Mouse (Mus musculus): ENCODE data around the gene Metap1d. TPM values are rescaled to one million over a fixed set of nuclear protein-coding genes. Genes with fewer than 3 reads are reported as not detected.

The Metap1d gene
- polyA plus RNA-seq, 1 experiment from 2014 or later = 46.8 TPM

- H3K4me1 ChIP-seq = peaks cover 18% of the 10 kb centered on the region
- H3K36me3 ChIP-seq = no peaks in the 10 kb centered on the region
- 1% methylated on average over 58 of the region's 59 CpGs for WGBS
- peak overlapping the region; percentile 89 for H3K4me2 ChIP-seq (replicated peaks)
- peak; percentile 62 for ATAC-seq (ENCODE audit: insufficient number of reproducible peaks, insufficient read depth, low FRiP score, low TSS enrichment)
- peak overlapping the region; percentile 82 for H3K9ac ChIP-seq
- no peaks in the 10 kb centered on the region for H3K9me3 ChIP-seq
- peak overlapping the region; percentile 91 for H3K27ac ChIP-seq
- peaks cover 69% of the 10 kb centered on the region for H3K27me3 ChIP-seq
- peak overlapping the region; percentile 65 for H3K4me3 ChIP-seq
Observed at GRCm38 (mm10) chr2:71545882-71546639, 93.0 kb downstream of the Metap1d start.

GRCm38 (mm10) chr2:71546640-71547071 is 93.6 kb downstream of the Metap1d start, which contains the start of gene Dlx2:
Dlx2 (minus strand) TSS chr2:71546754.
- Histone ChIP-seq H3K36me3 (no peaks in the 10 kb centered on the region), H3K4me3 (peak within 1 kb of the TSS; percentile 65), H3K4me2 (replicated peaks) (peak within 1 kb of the TSS; percentile 89), H3K9ac (peak within 1 kb of the TSS; percentile 82), H3K9me3 (no peaks in the 10 kb centered on the region), H3K27ac (peak within 1 kb of the TSS; percentile 91), H3K4me1 (peaks cover 14% of the 10 kb centered on the region), H3K27me3 (peaks cover 69% of the 10 kb centered on the region)
- ATAC-seq (ENCODE audit: insufficient number of reproducible peaks, insufficient read depth, low FRiP score, low TSS enrichment) = peak; percentile 43; the same call in 1 of the 2 replicates
- under 1% methylated on average over 37 of the region's 37 CpGs for WGBS

- H3K4me1 ChIP-seq = peaks cover 19% of the 10 kb centered on the region
- H3K4me3 ChIP-seq = no peak overlapping the region
- peaks cover 70% of the 10 kb centered on the region for H3K27me3 ChIP-seq
- H3K9me3 ChIP-seq = no peaks in the 10 kb centered on the region
- H3K27ac ChIP-seq = no peak overlapping the region
- H3K9ac ChIP-seq = no peak overlapping the region
- H3K36me3 ChIP-seq = no peaks in the 10 kb centered on the region
- under 1% methylated on average over 8 of the region's 8 CpGs for WGBS
- no peak overlapping the region for H3K4me2 ChIP-seq (replicated peaks)
- no peak for ATAC-seq (ENCODE audit: insufficient number of reproducible peaks, insufficient read depth, low FRiP score, low TSS enrichment)
Observed at GRCm38 (mm10) chr2:71547829-71548228, 94.8 kb downstream of the Metap1d start.

- Histone ChIP-seq H3K9me3 (no peaks in the 10 kb centered on the region), H3K4me3 (no peak overlapping the region), H3K4me1 (peaks cover 19% of the 10 kb centered on the region), H3K27ac (no peak overlapping the region), H3K27me3 (peaks cover 72% of the 10 kb centered on the region), H3K9ac (no peak overlapping the region), H3K36me3 (no peaks in the 10 kb centered on the region), H3K4me2 (replicated peaks) (no peak overlapping the region)
- no peak for ATAC-seq (ENCODE audit: insufficient number of reproducible peaks, insufficient read depth, low FRiP score, low TSS enrichment)
- 38% methylated on average over 3 of the region's 3 CpGs for WGBS
Observed at GRCm38 (mm10) chr2:71550330-71550729, 97.3 kb downstream of the Metap1d start.

GRCm38 (mm10) chr2:71551704-71552103 is 98.6 kb downstream of the Metap1d start:
- Histone ChIP-seq H3K36me3 (no peaks in the 10 kb centered on the region), H3K9me3 (no peaks in the 10 kb centered on the region), H3K9ac (peak overlapping the region; percentile 40; the same call in 1 of the 2 replicates), H3K4me3 (0 out of 2 replicates have a peak overlapping the region, but pooled peaks have one; percentile 10), H3K27ac (no peak overlapping the region), H3K27me3 (peaks cover 61% of the 10 kb centered on the region), H3K4me2 (replicated peaks) (peak overlapping the region; percentile 39), H3K4me1 (peaks cover 11% of the 10 kb centered on the region; the same call in 1 of the 2 replicates)
- WGBS = 3% methylated on average over 18 of the region's 18 CpGs
- ATAC-seq (ENCODE audit: insufficient number of reproducible peaks, insufficient read depth, low FRiP score, low TSS enrichment) = no peak

- no peak overlapping the region for H3K4me3 ChIP-seq
- no peaks in the 10 kb centered on the region for H3K36me3 ChIP-seq
- peaks cover 7% of the 10 kb centered on the region; the same call in 1 of the 2 replicates for H3K4me1 ChIP-seq
- H3K27ac ChIP-seq = no peak overlapping the region
- no peak overlapping the region for H3K4me2 ChIP-seq (replicated peaks)
- peaks cover 4% of the 10 kb centered on the region; the same call in 1 of the 2 replicates for H3K9me3 ChIP-seq
- no peak overlapping the region for H3K9ac ChIP-seq
- ATAC-seq (ENCODE audit: insufficient number of reproducible peaks, insufficient read depth, low FRiP score, low TSS enrichment) = no peak
- peaks cover 27% of the 10 kb centered on the region for H3K27me3 ChIP-seq
- WGBS = 70% methylated on average over 5 of the region's 5 CpGs
Observed at GRCm38 (mm10) chr2:71556071-71556470, 103.0 kb downstream of the Metap1d start.

GRCm38 (mm10) chr2:71566466-71566865 is 113.4 kb downstream of the Metap1d start:
- H3K4me1 ChIP-seq = no peaks in the 10 kb centered on the region
- no peak overlapping the region for H3K9ac ChIP-seq
- no peak overlapping the region for H3K27ac ChIP-seq
- H3K4me3 ChIP-seq = no peak overlapping the region
- H3K4me2 ChIP-seq (replicated peaks) = no peak overlapping the region
- no peaks in the 10 kb centered on the region for H3K9me3 ChIP-seq
- H3K36me3 ChIP-seq = no peaks in the 10 kb centered on the region
- ATAC-seq (ENCODE audit: insufficient number of reproducible peaks, insufficient read depth, low FRiP score, low TSS enrichment) = no peak
- H3K27me3 ChIP-seq = no peaks in the 10 kb centered on the region
- 81% methylated on average over 9 of the region's 9 CpGs for WGBS

- peaks cover 11% of the 10 kb centered on the region for H3K4me1 ChIP-seq
Observed at GRCm38 (mm10) chr2:71573736-71574135, 120.7 kb downstream of the Metap1d start.

More at GRCm38 (mm10) chr2:71573736-71574135, 120.7 kb downstream of the Metap1d start:
- H3K9me3 ChIP-seq = 0 out of 2 replicates have a peak, but pooled peaks cover 3% of the 10 kb centered on the region
- H3K36me3 ChIP-seq = no peaks in the 10 kb centered on the region
- no peak overlapping the region for H3K4me3 ChIP-seq
- H3K4me2 ChIP-seq (replicated peaks) = peak overlapping the region; percentile 21
- no peak overlapping the region for H3K27ac ChIP-seq
- ATAC-seq (ENCODE audit: insufficient number of reproducible peaks, insufficient read depth, low FRiP score, low TSS enrichment) = no peak
- H3K27me3 ChIP-seq = no peaks in the 10 kb centered on the region
- H3K9ac ChIP-seq = no peak overlapping the region
- 19% methylated on average over 4 of the region's 4 CpGs for WGBS

Other genes with a start within 250 kb of the Metap1d start
- gene Dync1i2, start 241.6 kb upstream of the Metap1d start, polyA plus RNA-seq (2016; fragmentation: Nextera tagmentation; extraction: Ambion mirVana) = 117 and 118 TPM in 2 replicates
- gene Slc25a12, start 85.5 kb upstream of the Metap1d start, polyA plus RNA-seq (2016; fragmentation: Nextera tagmentation; extraction: Ambion mirVana) = 44.0 and 45.8 TPM in 2 replicates
- 134 and 135 TPM in 2 replicates for gene Hat1, start 64.3 kb upstream of the Metap1d start, polyA plus RNA-seq (2016; fragmentation: Nextera tagmentation; extraction: Ambion mirVana)
- 65.4 and 87.0 TPM in 2 replicates for gene Dlx1, start 74.8 kb downstream of the Metap1d start, polyA plus RNA-seq (2016; fragmentation: Nextera tagmentation; extraction: Ambion mirVana)
- 21.9 and 29.7 TPM in 2 replicates for gene Dlx2, start 93.5 kb downstream of the Metap1d start, polyA plus RNA-seq (2016; fragmentation: Nextera tagmentation; extraction: Ambion mirVana)